Mouse (Mus musculus): ENCODE results near the gene Muc20. TPM values are rescaled to one million over a fixed set of nuclear protein-coding genes. Genes with fewer than 3 reads are reported as not detected.

The Muc20 gene
- polyA plus RNA-seq, 1 experiment, result 8.6 TPM

Other genes starting within 250 kb of the Muc20 start
- gene Tfrc, start 188.5 kb downstream of the Muc20 start, polyA plus RNA-seq (2012; rRNA removed), result 10.3 and 11.3 TPM in 2 replicates
- gene Tnk2, start 153.6 kb downstream of the Muc20 start, polyA plus RNA-seq (2012; rRNA removed), result 93.2 and 108 TPM in 2 replicates
- gene Muc4, start 61.5 kb downstream of the Muc20 start, polyA plus RNA-seq (2012; rRNA removed), result 1.4 and 1.8 TPM in 2 replicates
- gene Smbd1, start 13.0 kb upstream of the Muc20 start, polyA plus RNA-seq (2012; rRNA removed), result 26.6 and 32.6 TPM in 2 replicates
- 17.1 and 18.7 TPM in 2 replicates for gene Fyttd1, start 80.1 kb upstream of the Muc20 start, polyA plus RNA-seq (2012; rRNA removed)
- gene Rubcn, start 80.3 kb upstream of the Muc20 start, polyA plus RNA-seq (2012; rRNA removed), result 43.3 and 50.3 TPM in 2 replicates
- gene Lrch3, start 116.7 kb upstream of the Muc20 start, polyA plus RNA-seq (2012; rRNA removed), result 29.9 and 30.0 TPM in 2 replicates

Measured in gonadal fat pad, adult 2 months (tissue).